ENCODE assay signal across 9 mouse cellular contexts in the genomic region with DNA sequence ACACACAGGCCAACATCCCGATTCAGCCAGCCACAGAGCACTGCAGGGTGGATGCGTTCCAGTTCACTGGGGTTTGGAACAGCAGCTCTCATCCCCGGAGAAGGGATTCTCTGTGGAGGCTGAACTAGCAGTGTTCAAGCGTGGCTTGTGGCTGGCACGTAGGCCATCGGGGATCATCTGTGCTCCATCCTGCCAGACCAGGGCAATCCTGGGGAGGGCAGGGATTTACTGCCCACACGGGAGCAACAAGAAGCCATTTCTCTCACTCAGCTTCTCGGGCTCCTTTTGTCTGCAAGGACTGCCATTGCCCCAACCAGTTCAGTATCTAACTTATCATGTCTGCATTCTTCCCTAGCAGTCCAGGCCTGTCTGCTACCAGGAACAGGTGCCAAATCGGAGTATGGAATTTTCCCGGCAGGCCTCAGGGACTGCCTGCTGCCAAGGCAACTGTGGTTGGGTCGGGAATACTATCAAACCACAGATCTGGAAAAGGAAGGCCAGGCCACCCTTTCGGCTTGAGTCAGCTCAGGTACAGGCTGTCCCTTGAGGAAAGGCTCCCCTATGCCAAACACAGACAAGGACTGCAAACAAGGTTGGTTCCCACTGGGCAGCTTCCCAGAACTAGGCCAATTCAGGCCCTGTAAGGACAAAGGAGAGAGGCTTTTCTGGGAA.
A peak's percentile ranks its signal among the peaks of the same experiment; 100 is the strongest.
DNase-seq lines count a peak whose midpoint lies in the region; ATAC-seq and TF ChIP-seq lines count a peak whose summit lies in the region.
"Had no signal": no experiment of that assay in that cellular context is flagged by ENCODE, and none has a peak within 500 bp of the region (broad histone marks: within the 10 kb centered on the region; RNA-seq: fewer than 3 reads in every experiment).

No protein-coding gene starts in this region.

- peak overlapping the region; percentile 73 for H3K27ac ChIP-seq in heart, embryonic 10.5 days
- H3K27ac ChIP-seq in kidney, postnatal 0 days, result 0 out of 2 replicates have a peak overlapping the region, but pooled peaks have one; percentile 19
- peak overlapping the region; percentile 39 for H3K27ac ChIP-seq in midbrain, embryonic 15.5 days

- no peak overlapping the region for H3K9ac ChIP-seq in kidney, postnatal 0 days (ENCODE audit: low read depth, low read length)
- no peak overlapping the region for H3K9ac ChIP-seq in midbrain, embryonic 15.5 days

- WGBS in heart, embryonic 10.5 days, result 58% methylated on average over 12 of the region's 12 CpGs
- 35% methylated on average over 12 of the region's 12 CpGs for WGBS in kidney, postnatal 0 days
- WGBS in midbrain, embryonic 15.5 days, result 41% methylated on average over 12 of the region's 12 CpGs

- DNase-seq in layer of hippocampus, adult 11-12 months (ENCODE audit: low spot score), result peak; percentile 50
- DNase-seq in layer of hippocampus, adult 9-10 months (ENCODE audit: low spot score), result no peak
- peak; percentile 56 to 65 for DNase-seq in cerebellum, postnatal 25 days
- DNase-seq in heart, embryonic 10.5 days (ENCODE audit: low spot score), result no peak
- peak; percentile 18 for DNase-seq in kidney, postnatal 0 days (ENCODE audit: low spot score)
- no peak for DNase-seq in lung, postnatal 14 days
- DNase-seq in spleen, postnatal 10 days (ENCODE audit: low spot score in 2 of 2), result no peak

- no peak overlapping the region for H3K4me2 ChIP-seq in kidney, postnatal 0 days (ENCODE audit: low read length)
- H3K4me2 ChIP-seq in midbrain, embryonic 15.5 days, result no peak overlapping the region

- no peaks in the 10 kb centered on the region for H3K9me3 ChIP-seq in heart, embryonic 10.5 days
- H3K9me3 ChIP-seq in kidney, postnatal 0 days (replicated peaks; ENCODE audit: low read length), result no peaks in the 10 kb centered on the region
- H3K9me3 ChIP-seq in midbrain, embryonic 15.5 days, result no peaks in the 10 kb centered on the region
- H3K9me3 ChIP-seq: megakaryocyte, embryonic 14.5 days had no signal

- ATAC-seq in kidney, postnatal 0 days (replicated peaks; ENCODE audit: low FRiP score, low read depth), result no peak
- ATAC-seq in midbrain, embryonic 15.5 days (replicated peaks), result peak; percentile 69

- H3K36me3 ChIP-seq in heart, embryonic 10.5 days, result no peaks in the 10 kb centered on the region
- no peaks in the 10 kb centered on the region for H3K36me3 ChIP-seq in kidney, postnatal 0 days (ENCODE audit: insufficient read depth, low read length)
- H3K36me3 ChIP-seq in midbrain, embryonic 15.5 days (replicated peaks), result no peaks in the 10 kb centered on the region

- peaks cover 58% of the 10 kb centered on the region for H3K4me1 ChIP-seq in heart, embryonic 10.5 days
- H3K4me1 ChIP-seq in kidney, postnatal 0 days (replicated peaks; ENCODE audit: insufficient read depth, low read length), result no peaks in the 10 kb centered on the region
- H3K4me1 ChIP-seq in midbrain, embryonic 15.5 days, result peaks cover 31% of the 10 kb centered on the region

- H3K4me3 ChIP-seq in heart, embryonic 10.5 days, result no peak overlapping the region
- no peak overlapping the region for H3K4me3 ChIP-seq in kidney, postnatal 0 days (replicated peaks; ENCODE audit: low read depth, low read length)
- H3K4me3 ChIP-seq in midbrain, embryonic 15.5 days, result no peak overlapping the region
- H3K4me3 ChIP-seq: megakaryocyte, embryonic 14.5 days had no signal

- no peak for TF ChIP-seq CTCF in kidney, postnatal 0 days (IDR thresholded peaks at IDR 0.05; ENCODE audit: low read depth)

- no peaks in the 10 kb centered on the region for H3K27me3 ChIP-seq in heart, embryonic 10.5 days (ENCODE audit: insufficient read depth, poor library complexity, severe bottlenecking)
- H3K27me3 ChIP-seq in kidney, postnatal 0 days (ENCODE audit: insufficient read depth, low read length), result no peaks in the 10 kb centered on the region
- no peaks in the 10 kb centered on the region for H3K27me3 ChIP-seq in midbrain, embryonic 15.5 days (replicated peaks)

Comparison
In these comparisons a context has a peak if more than half of its experiments do, and no peak if none do; other contexts are left out.
1. DNase-seq: peak in layer of hippocampus, adult 11-12 months (single experiment), cerebellum, postnatal 25 days (2 of 2) and kidney, postnatal 0 days (single experiment); none in layer of hippocampus, adult 9-10 months (single experiment), heart, embryonic 10.5 days (single experiment), lung, postnatal 14 days (single experiment) and spleen, postnatal 10 days (0 of 2).
2. H3K27ac ChIP-seq: peak in every context shown above with its lines; median percentile 73 in heart, embryonic 10.5 days; 39 in midbrain, embryonic 15.5 days; 19 in kidney, postnatal 0 days.